Mouse (Mus musculus) T-helper 1 cell (primary cell): ENCODE measurements at regions not wholly inside any gene's neighbourhood (a gene's known extent, or its start where the extent isn't known, plus 50 kb on each side); places are given as distances from the start of the nearest gene placed in this dataset.
"Not testable (repeated sequence)": the region's sequence is repeated elsewhere in the genome, so short reads cannot be mapped to it uniquely, and the experiment has no call there.

ENCODE experiments used
- in situ Hi-C: fragments of 300-600 bp; cut with MboI, MseI; formaldehyde crosslinking; loops from one replicate; pipeline ENCODE4 v1.15.1; 2025; ENCODE audit warnings: high pct_unique_total_duplicates

GRCm38 (mm10) chr6:99939382-99939781 lies 213.2 kb upstream of the Prok2 start:
- in situ Hi-C loops, result no loop called here

- in situ Hi-C loops, result no loop called here
These were observed 212.8 kb upstream of the Prok2 start for GRCm38 (mm10) chr6:99938949-99939348.

- in situ Hi-C loops, result no loop called here
These were observed 210.5 kb upstream of the Prok2 start for GRCm38 (mm10) chr6:99936716-99937115.

GRCm38 (mm10) chr6:99935373-99935772 lies 209.2 kb upstream of the Prok2 start:
- in situ Hi-C loops, result no loop called here

GRCm38 (mm10) chr6:99934394-99934793 lies 208.2 kb upstream of the Prok2 start:
- in situ Hi-C loops, result no loop called here

- in situ Hi-C loops, result no loop called here
These were observed 207.2 kb upstream of the Prok2 start for GRCm38 (mm10) chr6:99933404-99933803.

GRCm38 (mm10) chr6:99932923-99933322 lies 206.7 kb upstream of the Prok2 start:
- in situ Hi-C loops, result no loop called here

- in situ Hi-C loops, result no loop called here
These were observed 206.2 kb upstream of the Prok2 start for GRCm38 (mm10) chr6:99932405-99932804.

- in situ Hi-C loops, result no loop called here
These were observed 205.4 kb upstream of the Prok2 start for GRCm38 (mm10) chr6:99931588-99931987.

GRCm38 (mm10) chr6:99930316-99930715 lies 204.1 kb upstream of the Prok2 start:
- in situ Hi-C loops, result no loop called here

- in situ Hi-C loops, result no loop called here
These were observed 201.9 kb upstream of the Prok2 start for GRCm38 (mm10) chr6:99927933-99928555.

GRCm38 (mm10) chr6:99924181-99924580 lies 198.0 kb upstream of the Prok2 start:
- in situ Hi-C loops, result no loop called here

- in situ Hi-C loops, result no loop called here
These were observed 195.8 kb upstream of the Prok2 start for GRCm38 (mm10) chr6:99921966-99922365.

GRCm38 (mm10) chr6:99919816-99920562 lies 193.8 kb upstream of the Prok2 start:
- in situ Hi-C loops, result no loop called here

GRCm38 (mm10) chr6:99918351-99918750 lies 192.2 kb upstream of the Prok2 start:
- in situ Hi-C loops, result no loop called here

- in situ Hi-C loops, result no loop called here
These were observed 183.7 kb upstream of the Prok2 start for GRCm38 (mm10) chr6:99909921-99910320.

- in situ Hi-C loops, result no loop called here
These were observed 183.3 kb upstream of the Prok2 start for GRCm38 (mm10) chr6:99909459-99909858.

GRCm38 (mm10) chr6:99908066-99908465 lies 181.9 kb upstream of the Prok2 start:
- in situ Hi-C loops, result no loop called here

GRCm38 (mm10) chr6:99905194-99905593 lies 179.0 kb upstream of the Prok2 start:
- in situ Hi-C loops, result no loop called here

- in situ Hi-C loops, result no loop called here
These were observed 178.4 kb upstream of the Prok2 start for GRCm38 (mm10) chr6:99904607-99905006.

GRCm38 (mm10) chr6:99904044-99904443 lies 177.9 kb upstream of the Prok2 start:
- in situ Hi-C loops, result not testable (repeated sequence)

- in situ Hi-C loops, result no loop called here
These were observed 175.4 kb upstream of the Prok2 start for GRCm38 (mm10) chr6:99901564-99901963.

GRCm38 (mm10) chr6:99901146-99901545 lies 175.0 kb upstream of the Prok2 start:
- in situ Hi-C loops, result no loop called here
